Mouse (Mus musculus) hindbrain, embryonic 15.5 days (tissue): ENCODE data around the gene Fgfrl1. TPM values are rescaled to one million over a fixed set of nuclear protein-coding genes. Genes with fewer than 3 reads are reported as not detected.

Experiments
- ATAC-seq: fragments of 200-750 bp; cut with Nextera tagmentation; 2 replicates; pipeline ENCODE4 v1.8.0; 2017; ENCODE audit warnings: low read depth, moderate number of reproducible peaks, moderate TSS enrichment; ENCODE audit not compliant: low FRiP score
- H3K27ac ChIP-seq: fragments of 300-500 bp; sonication (generic); replicated peaks from 2 replicates; pipeline ENCODE4 v1.5.1; 2015; ENCODE audit warnings: mild to moderate bottlenecking, inconsistent platforms
- H3K27me3 ChIP-seq: fragments of 300-500 bp; sonication (generic); 2 replicates; pipeline ENCODE4 v1.6.1; 2015; ENCODE audit warnings: control low read depth, inconsistent platforms
- H3K36me3 ChIP-seq: fragments of 300-500 bp; sonication (generic); 2 replicates; pipeline ENCODE4 v1.6.1; 2015; ENCODE audit warnings: control low read depth, inconsistent platforms
- H3K4me1 ChIP-seq: fragments of 300-500 bp; sonication (generic); replicated peaks from 2 replicates; pipeline ENCODE4 v1.6.1; 2015; ENCODE audit warnings: control low read depth, inconsistent platforms
- H3K4me2 ChIP-seq: fragments of 300-500 bp; sonication (generic); 2 replicates; pipeline ENCODE4 v1.6.1; 2015; ENCODE audit warnings: moderate library complexity, mild to moderate bottlenecking, inconsistent platforms
- H3K4me3 ChIP-seq: fragments of 300-500 bp; sonication (generic); 2 replicates; pipeline ENCODE4 v1.5.1; 2015; ENCODE audit warnings: mild to moderate bottlenecking, inconsistent platforms
- H3K9ac ChIP-seq: fragments of 300-500 bp; sonication (generic); 2 replicates; pipeline ENCODE4 v1.6.1; 2015; ENCODE audit warnings: inconsistent platforms
- H3K9me3 ChIP-seq: fragments of 300-500 bp; sonication (generic); 2 replicates; pipeline ENCODE4 v1.6.1; 2016; ENCODE audit warnings: control low read depth, inconsistent platforms
- WGBS: fragments of 180-500 bp; shearing (Covaris S2); methylation state at CpG from one replicate; pipeline ENCODE4 v1.1.7; 2015; 5-methylcytosine and 5-hydroxymethylcytosine counted together
- polyA plus RNA-seq: library from polyadenylated mRNA; unstranded; fragments of >200 nt; fragmentation: Nextera tagmentation; extraction: Ambion mirVana; gene quantifications from 2 replicates; pipeline ENCODE4 v1.2.1, GENCODE M21; 2015

Gene Fgfrl1
- 8.1 and 8.9 TPM in 2 replicates for polyA plus RNA-seq

DNA sequence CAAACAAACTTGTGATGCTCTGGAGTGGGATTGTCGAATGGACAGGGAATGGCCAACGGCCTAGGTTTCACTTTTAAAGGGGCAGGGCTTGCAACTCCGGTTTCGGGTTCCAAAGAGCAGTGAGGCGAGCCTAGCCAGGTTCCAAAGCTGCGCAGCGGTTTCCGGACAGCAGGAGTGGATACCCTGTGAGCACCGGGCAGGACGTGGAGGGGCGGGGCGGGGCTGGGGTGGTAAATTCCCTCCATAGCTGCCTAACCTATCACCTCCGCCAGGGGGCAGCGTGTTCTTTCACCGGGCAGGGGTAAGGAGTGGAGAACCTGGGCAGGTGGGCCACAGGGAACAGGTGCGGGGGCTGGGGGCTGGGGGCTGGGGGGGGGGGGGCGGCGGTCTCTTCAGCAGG is at the start of gene Fgfrl1:
Gene Fgfrl1, plus strand, starts transcription at position 112 of the 400 bp plus-strand sequence.
- H3K4me1 ChIP-seq, result peaks cover 17% of the 10 kb centered on the region
- 3% methylated on average over 16 of the region's 18 CpGs for WGBS
- peak within 1 kb of the TSS; percentile 81 for H3K4me3 ChIP-seq
- H3K9me3 ChIP-seq, result no peaks in the 10 kb centered on the region
- peaks cover 28% of the 10 kb centered on the region for H3K27me3 ChIP-seq
- peak within 1 kb of the TSS; percentile 91 for H3K4me2 ChIP-seq
- ATAC-seq, result no peak
- H3K36me3 ChIP-seq, result no peaks in the 10 kb centered on the region
- no peak within 1 kb of the TSS for H3K9ac ChIP-seq
- no peak within 1 kb of the TSS for H3K27ac ChIP-seq

DNA sequence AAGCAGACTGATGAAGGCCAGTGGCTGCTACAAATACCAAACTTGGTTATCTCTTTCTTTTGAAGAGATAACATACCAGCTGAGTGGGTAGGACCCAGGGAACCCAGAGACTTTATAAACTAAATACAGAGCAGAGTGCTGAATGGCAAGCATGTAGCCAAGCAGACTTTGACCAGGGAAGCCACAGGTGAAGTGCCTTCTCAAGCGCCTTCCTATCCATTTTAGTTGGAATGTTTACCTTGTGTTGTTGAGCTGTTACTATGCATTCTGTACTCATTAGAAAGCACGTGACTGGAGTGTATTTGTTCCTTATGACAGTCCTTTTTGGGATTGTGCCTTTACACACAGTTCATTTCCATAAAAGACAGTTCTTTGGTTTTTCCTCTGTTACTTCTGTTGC is 48.5 kb upstream of the Fgfrl1 start:
- H3K27me3 ChIP-seq, result no peaks in the 10 kb centered on the region
- no peak overlapping the region for H3K4me3 ChIP-seq
- no peak overlapping the region for H3K4me2 ChIP-seq
- ATAC-seq, result no peak
- no peak overlapping the region for H3K27ac ChIP-seq
- H3K4me1 ChIP-seq, result no peaks in the 10 kb centered on the region
- WGBS, result 83% methylated on average over 2 of the region's 2 CpGs
- no peak overlapping the region for H3K9ac ChIP-seq
- no peaks in the 10 kb centered on the region for H3K9me3 ChIP-seq
- peaks cover 52% of the 10 kb centered on the region for H3K36me3 ChIP-seq

GRCm38 (mm10) chr5:108645651-108646342 is 46.4 kb upstream of the Fgfrl1 start:
- Histone ChIP-seq H3K4me3 (no peak overlapping the region), H3K27me3 (no peaks in the 10 kb centered on the region), H3K9ac (no peak overlapping the region), H3K36me3 (peaks cover 61% of the 10 kb centered on the region), H3K9me3 (no peaks in the 10 kb centered on the region), H3K27ac (no peak overlapping the region), H3K4me1 (no peaks in the 10 kb centered on the region), H3K4me2 (no peak overlapping the region)
- WGBS, result 87% methylated on average over 9 of the region's 9 CpGs
- ATAC-seq, result peak; percentile 55

DNA sequence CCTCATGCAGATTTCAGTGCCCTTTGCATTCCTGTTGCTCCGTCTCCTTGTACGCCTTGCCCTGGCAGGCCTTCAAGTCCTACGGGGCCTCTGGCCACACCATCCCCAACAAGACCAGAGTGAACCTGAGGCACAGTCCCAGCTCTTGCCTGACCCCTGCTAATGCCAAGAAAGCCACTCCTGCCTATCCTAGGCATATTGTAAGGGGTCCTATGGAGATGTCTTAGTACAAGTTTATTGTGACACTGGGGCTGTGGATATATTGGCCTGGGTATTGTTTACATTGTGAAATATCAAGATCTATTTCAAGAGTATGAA is 45.9 kb upstream of the Fgfrl1 start:
- H3K27me3 ChIP-seq, result no peaks in the 10 kb centered on the region
- H3K9ac ChIP-seq, result no peak overlapping the region
- H3K36me3 ChIP-seq, result peaks cover 66% of the 10 kb centered on the region
- peak; percentile 6; the same call in 1 of the 2 replicates for ATAC-seq
- H3K4me1 ChIP-seq, result no peaks in the 10 kb centered on the region
- H3K27ac ChIP-seq, result no peak overlapping the region
- WGBS, result 88% methylated on average over 3 of the region's 3 CpGs
- no peaks in the 10 kb centered on the region for H3K9me3 ChIP-seq
- no peak overlapping the region for H3K4me2 ChIP-seq
- no peak overlapping the region for H3K4me3 ChIP-seq

DNA sequence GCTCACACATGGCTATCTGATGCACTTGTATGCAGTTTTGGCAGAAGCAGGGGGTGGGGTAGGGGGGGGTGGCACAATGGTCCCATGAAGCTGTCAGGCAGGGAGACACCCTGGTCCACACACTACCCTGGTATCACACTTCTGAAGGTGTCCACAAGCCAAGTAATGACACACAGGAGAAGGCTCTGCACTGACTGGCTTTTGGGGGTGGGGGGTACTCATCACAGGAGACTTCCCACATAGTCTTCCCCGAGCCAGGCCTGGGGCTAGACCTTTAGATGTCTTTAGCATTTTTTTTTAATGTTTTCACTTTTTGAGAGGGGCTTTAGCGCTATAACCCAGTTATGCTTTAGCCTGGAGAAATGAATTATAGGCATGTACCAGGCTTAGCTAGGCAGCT is 44.9 kb upstream of the Fgfrl1 start:
- Histone ChIP-seq H3K36me3 (peaks cover 67% of the 10 kb centered on the region), H3K27ac (no peak overlapping the region), H3K9me3 (no peaks in the 10 kb centered on the region), H3K4me2 (no peak overlapping the region), H3K9ac (no peak overlapping the region), H3K27me3 (no peaks in the 10 kb centered on the region), H3K4me1 (no peaks in the 10 kb centered on the region), H3K4me3 (no peak overlapping the region)
- 88% methylated on average over 2 of the region's 2 CpGs for WGBS
- no peak for ATAC-seq

GRCm38 (mm10) chr5:108647820-108648465 is 44.2 kb upstream of the Fgfrl1 start:
- no peaks in the 10 kb centered on the region for H3K9me3 ChIP-seq
- H3K27me3 ChIP-seq, result no peaks in the 10 kb centered on the region
- H3K4me3 ChIP-seq, result no peak overlapping the region
- H3K9ac ChIP-seq, result no peak overlapping the region
- 83% methylated on average over 2 of the region's 2 CpGs for WGBS
- H3K27ac ChIP-seq, result no peak overlapping the region
- H3K4me2 ChIP-seq, result no peak overlapping the region
- H3K36me3 ChIP-seq, result peaks cover 68% of the 10 kb centered on the region
- ATAC-seq, result no peak
- H3K4me1 ChIP-seq, result no peaks in the 10 kb centered on the region

DNA sequence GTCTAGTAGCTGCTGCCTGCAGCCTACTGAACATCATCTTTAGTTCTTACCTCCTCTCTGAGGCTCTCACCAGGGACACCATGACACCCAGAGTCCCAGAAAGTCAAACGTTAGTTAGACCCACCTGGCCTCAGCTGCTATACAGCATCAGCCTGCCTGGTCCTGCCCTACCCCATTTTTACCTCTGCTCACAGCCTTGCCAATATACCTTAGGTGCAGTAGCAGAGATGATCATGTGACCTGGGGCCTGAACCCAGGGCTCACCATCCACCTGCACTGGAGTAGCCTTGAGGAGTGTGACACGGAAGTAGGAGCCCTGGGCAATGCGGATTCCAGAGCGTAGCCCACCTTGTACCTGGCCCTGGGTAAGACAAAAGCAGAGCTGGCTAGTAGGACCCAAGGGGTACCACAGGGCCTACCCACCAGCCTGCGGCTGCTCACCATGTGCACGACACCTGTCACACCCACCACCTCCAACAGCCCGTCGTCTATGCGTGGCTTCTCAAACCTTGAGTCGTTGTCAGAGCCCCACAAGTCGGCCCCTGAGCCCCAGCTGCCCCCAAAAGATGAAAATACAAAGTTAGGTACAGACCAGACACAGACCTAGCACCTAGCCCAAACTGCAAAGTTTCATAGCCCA is 43.1 kb upstream of the Fgfrl1 start:
- H3K27me3 ChIP-seq, result no peaks in the 10 kb centered on the region
- no peaks in the 10 kb centered on the region for H3K9me3 ChIP-seq
- no peak overlapping the region for H3K9ac ChIP-seq
- 92% methylated on average over 11 of the region's 11 CpGs for WGBS
- H3K4me2 ChIP-seq, result no peak overlapping the region
- H3K27ac ChIP-seq, result no peak overlapping the region
- peaks cover 73% of the 10 kb centered on the region for H3K36me3 ChIP-seq
- ATAC-seq, result no peak
- H3K4me3 ChIP-seq, result no peak overlapping the region
- H3K4me1 ChIP-seq, result no peaks in the 10 kb centered on the region

DNA sequence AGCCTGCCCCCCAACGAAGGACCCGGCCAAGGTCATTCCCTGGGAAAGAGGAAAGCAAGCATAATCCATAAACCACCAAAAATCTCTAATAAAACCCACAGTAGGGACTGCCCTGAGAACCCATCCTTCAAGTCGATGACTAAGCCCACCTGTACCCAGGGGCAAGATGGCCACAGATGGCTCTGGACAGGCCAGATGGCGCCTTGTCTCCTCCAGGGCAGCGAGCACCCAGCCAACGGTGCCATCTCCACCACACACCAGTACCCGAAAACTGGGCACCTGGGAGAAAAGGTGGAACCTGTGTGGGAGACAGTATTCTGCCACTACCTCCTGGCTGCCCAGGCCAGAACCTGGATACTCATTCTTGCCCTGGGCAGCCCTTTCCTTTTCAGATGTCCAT is 41.8 kb upstream of the Fgfrl1 start:
- Histone ChIP-seq H3K27ac (no peak overlapping the region), H3K36me3 (peaks cover 78% of the 10 kb centered on the region)
- 95% methylated on average over 7 of the region's 7 CpGs for WGBS

GRCm38 (mm10) chr5:108651136-108651720 is 41.0 kb upstream of the Fgfrl1 start:
- no peak for ATAC-seq
- H3K36me3 ChIP-seq, result peaks cover 75% of the 10 kb centered on the region
- no peak overlapping the region for H3K4me3 ChIP-seq
- H3K27me3 ChIP-seq, result no peaks in the 10 kb centered on the region
- no peak overlapping the region for H3K27ac ChIP-seq
- no peak overlapping the region for H3K9ac ChIP-seq
- H3K4me1 ChIP-seq, result no peaks in the 10 kb centered on the region
- no peak overlapping the region for H3K4me2 ChIP-seq
- no peaks in the 10 kb centered on the region for H3K9me3 ChIP-seq
- 83% methylated on average over 5 of the region's 5 CpGs for WGBS

More for the DNA sequence above, 41.8 kb upstream of the Fgfrl1 start:
- no peaks in the 10 kb centered on the region for H3K27me3 ChIP-seq
- no peak for ATAC-seq
- H3K4me1 ChIP-seq, result no peaks in the 10 kb centered on the region
- no peak overlapping the region for H3K4me3 ChIP-seq
- H3K9me3 ChIP-seq, result no peaks in the 10 kb centered on the region
- H3K4me2 ChIP-seq, result no peak overlapping the region
- H3K9ac ChIP-seq, result no peak overlapping the region

- WGBS, result 65% methylated on average over 1 of the region's 1 CpGs
- no peaks in the 10 kb centered on the region for H3K9me3 ChIP-seq
- peak; percentile 61 for ATAC-seq
- no peak overlapping the region for H3K4me3 ChIP-seq
- H3K9ac ChIP-seq, result no peak overlapping the region
- no peaks in the 10 kb centered on the region for H3K4me1 ChIP-seq
- H3K27ac ChIP-seq, result no peak overlapping the region
- no peaks in the 10 kb centered on the region for H3K27me3 ChIP-seq
- peaks cover 76% of the 10 kb centered on the region for H3K36me3 ChIP-seq
- no peak overlapping the region for H3K4me2 ChIP-seq
Measured at GRCm38 (mm10) chr5:108651823-108652222, 40.4 kb upstream of the Fgfrl1 start.

GRCm38 (mm10) chr5:108653341-108653740 is 38.8 kb upstream of the Fgfrl1 start:
- no peak overlapping the region for H3K27ac ChIP-seq
- WGBS, result 89% methylated on average over 6 of the region's 6 CpGs
- H3K4me2 ChIP-seq, result no peak overlapping the region
- H3K9ac ChIP-seq, result no peak overlapping the region
- no peak for ATAC-seq
- H3K4me1 ChIP-seq, result peaks cover 10% of the 10 kb centered on the region
- no peak overlapping the region for H3K4me3 ChIP-seq
- H3K9me3 ChIP-seq, result no peaks in the 10 kb centered on the region
- H3K27me3 ChIP-seq, result no peaks in the 10 kb centered on the region
- H3K36me3 ChIP-seq, result peaks cover 66% of the 10 kb centered on the region

- Histone ChIP-seq H3K9me3 (no peaks in the 10 kb centered on the region), H3K27ac (no peak overlapping the region), H3K4me2 (no peak overlapping the region), H3K27me3 (no peaks in the 10 kb centered on the region), H3K4me3 (no peak overlapping the region), H3K9ac (no peak overlapping the region), H3K4me1 (peaks cover 22% of the 10 kb centered on the region), H3K36me3 (peaks cover 55% of the 10 kb centered on the region)
- no peak for ATAC-seq
- WGBS, result 96% methylated on average over 10 of the region's 10 CpGs
Measured at GRCm38 (mm10) chr5:108654444-108654990, 37.7 kb upstream of the Fgfrl1 start.
